Mouse (Mus musculus) heart, postnatal 0 days (tissue): Measurements from ENCODE around the gene Spata20. TPM values are rescaled to one million over a fixed set of nuclear protein-coding genes. Genes with fewer than 3 reads are reported as not detected.

Experiments
- ATAC-seq: fragments of 200-750 bp; cut with Nextera tagmentation; 2 replicates; pipeline ENCODE4 v1.8.0; 2017; ENCODE audit warnings: low read depth, moderate number of reproducible peaks, moderate library complexity; ENCODE audit not compliant: insufficient read depth
- DNase-seq: peaks from one replicate; pipeline ENCODE4 v3.0.0-alpha.2; 2016; ENCODE audit warnings: low spot score
- H3K27ac ChIP-seq: fragments of 300-500 bp; sonication (generic); 2 replicates; pipeline ENCODE4 v1.5.1; 2014; ENCODE audit warnings: low read depth, mild to moderate bottlenecking
- H3K27me3 ChIP-seq: fragments of 300-500 bp; sonication (generic); 2 replicates; pipeline ENCODE4 v1.6.1; 2014; ENCODE audit warnings: low read length, mixed read lengths; ENCODE audit not compliant: control insufficient read depth, insufficient read depth
- H3K36me3 ChIP-seq: fragments of 300-500 bp; sonication (generic); replicated peaks from 2 replicates; pipeline ENCODE4 v1.6.1; 2014; ENCODE audit warnings: low read length, mixed read lengths; ENCODE audit not compliant: control insufficient read depth, insufficient read depth
- H3K4me1 ChIP-seq: fragments of 300-500 bp; sonication (generic); 2 replicates; pipeline ENCODE4 v1.6.1; 2014; ENCODE audit warnings: antibody characterized with exemption; ENCODE audit not compliant: control insufficient read depth, insufficient read depth
- H3K4me2 ChIP-seq: fragments of 300-500 bp; sonication (generic); 2 replicates; pipeline ENCODE4 v1.6.1; 2014; ENCODE audit warnings: low read depth, mild to moderate bottlenecking, low read length, moderate library complexity
- H3K4me3 ChIP-seq: fragments of 300-500 bp; sonication (generic); 2 replicates; pipeline ENCODE4 v1.5.1; 2014; ENCODE audit warnings: low read depth, low read length
- H3K9ac ChIP-seq: fragments of 300-500 bp; sonication (generic); replicated peaks from 2 replicates; pipeline ENCODE4 v1.6.1; 2014; ENCODE audit warnings: low read depth, low read length, mixed read lengths
- H3K9me3 ChIP-seq: fragments of 300-500 bp; sonication (generic); replicated peaks from 2 replicates; pipeline ENCODE4 v1.6.1; 2016; ENCODE audit warnings: low read length; ENCODE audit not compliant: control insufficient read depth
- CTCF ChIP-seq: IDR thresholded peaks from 2 replicates; pipeline ENCODE4 v1.5.1; 2016; ENCODE audit warnings: antibody characterized with exemption, control low read depth, low read depth
- EP300 ChIP-seq: IDR thresholded peaks from 2 replicates; pipeline ENCODE4 v1.6.1; 2016; ENCODE audit warnings: antibody characterized with exemption, low read depth
- WGBS: fragments of 180-500 bp; shearing (Covaris S2); extraction: QIAGEN DNeasy Blood & Tissue Kit; methylation state at CpG from one replicate; pipeline ENCODE4 v1.1.7; 2014; 5-methylcytosine and 5-hydroxymethylcytosine counted together
- polyA plus RNA-seq: library from polyadenylated mRNA; unstranded; fragments of >200 nt; fragmentation: Nextera tagmentation; extraction: Ambion mirVana; gene quantifications from 2 replicates; pipeline ENCODE4 v1.2.1, GENCODE M21; 2015
- total RNA-seq: library from RNA; depleted of rRNA; stranded (reverse); fragments of >200 nt; gene quantifications from 2 replicates; pipeline ENCODE4 v1.2.3, GENCODE M21; 2014; ENCODE audit warnings: low replicate concordance

The Spata20 gene
- total and polyA plus RNA-seq, 2 experiments from 2014 or later: 0.56 TPM; not detected in 1

DNA sequence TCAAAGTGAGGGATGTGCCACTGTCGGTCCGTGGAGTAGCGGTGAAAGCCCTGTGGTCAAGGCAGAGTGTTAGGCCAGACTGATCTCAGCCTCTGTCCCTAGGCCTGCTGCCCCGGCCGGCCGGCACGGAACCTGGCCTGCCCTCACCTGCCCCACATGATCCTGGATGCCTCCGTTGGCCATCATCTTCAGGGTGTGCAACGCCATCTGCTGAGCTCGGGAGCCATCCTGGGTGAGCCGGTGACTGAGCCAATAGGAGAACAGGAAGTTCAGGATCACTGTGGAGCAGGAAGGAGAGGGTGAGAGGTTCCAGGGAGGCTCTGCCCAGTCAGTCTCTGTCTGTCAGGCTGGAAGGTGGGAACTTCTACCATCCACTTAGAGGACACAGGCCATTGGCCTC, 2.5 kb downstream of the Spata20 start:
- Histone ChIP-seq H3K9ac (no peak overlapping the region), H3K27ac (no peak overlapping the region), H3K27me3 (peaks cover 8% of the 10 kb centered on the region; the same call in 1 of the 2 replicates), H3K9me3 (no peaks in the 10 kb centered on the region), H3K4me3 (no peak overlapping the region), H3K4me2 (no peak overlapping the region), H3K4me1 (no peaks in the 10 kb centered on the region), H3K36me3 (no peaks in the 10 kb centered on the region)
- no peak for ATAC-seq
- TF ChIP-seq CTCF (0 out of 2 replicates have a peak, but pooled peaks have one; percentile 19), EP300 (no peak)
- 71% methylated on average over 11 of the region's 11 CpGs for WGBS
- DNase-seq: no peak

DNA sequence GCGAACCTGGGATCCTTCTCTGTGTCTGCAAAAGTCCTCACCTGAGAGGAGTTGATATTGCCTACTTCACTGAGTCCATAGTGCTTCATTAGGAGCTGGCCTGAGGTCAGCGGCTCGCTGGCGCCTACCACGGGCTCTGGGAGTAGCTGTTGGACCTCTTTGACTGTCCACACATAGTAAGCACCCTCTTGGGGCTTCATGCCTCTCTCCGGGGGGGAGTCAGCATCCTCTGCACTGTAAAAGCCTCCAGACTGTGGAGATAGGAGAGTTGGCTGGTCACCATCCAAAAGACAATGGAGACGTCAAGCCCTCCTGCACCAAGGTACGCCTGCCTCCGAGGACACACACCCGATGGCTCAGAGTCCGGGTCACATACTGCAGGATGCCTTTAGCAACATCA, 3.2 kb downstream of the Spata20 start:
- WGBS: 77% methylated on average over 11 of the region's 11 CpGs
- no peak for ATAC-seq
- TF ChIP-seq CTCF (no peak), EP300 (no peak)

DNA sequence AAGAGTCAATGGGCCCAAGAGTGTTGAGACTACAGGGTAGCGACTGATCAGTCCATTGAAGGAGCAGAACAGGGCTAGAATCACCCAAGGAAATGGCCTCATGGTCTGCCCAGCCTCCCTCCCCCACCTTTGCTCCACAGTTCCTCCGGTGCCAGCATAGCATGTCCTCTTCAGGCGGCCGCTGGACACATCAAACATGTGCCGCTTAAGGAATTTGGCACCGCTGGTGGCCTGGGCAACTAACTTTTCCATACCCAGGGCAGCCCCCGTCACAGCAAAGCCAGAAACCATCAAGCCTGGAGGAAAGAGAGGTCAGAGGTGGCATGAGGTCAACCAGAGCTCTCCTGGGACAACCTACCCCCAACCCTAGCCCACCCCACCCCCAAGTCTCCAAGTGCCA, 4.0 kb downstream of the Spata20 start:
- Histone ChIP-seq H3K9ac (no peak overlapping the region), H3K4me1 (no peaks in the 10 kb centered on the region), H3K36me3 (no peaks in the 10 kb centered on the region), H3K4me2 (no peak overlapping the region), H3K4me3 (no peak overlapping the region), H3K27me3 (peaks cover 9% of the 10 kb centered on the region; the same call in 1 of the 2 replicates), H3K9me3 (no peaks in the 10 kb centered on the region), H3K27ac (no peak overlapping the region)
- WGBS: 81% methylated on average over 7 of the region's 7 CpGs
- ATAC-seq: peak; percentile 27; the same call in 1 of the 2 replicates
- DNase-seq: no peak
- TF ChIP-seq EP300 (no peak), CTCF (no peak)

More for the DNA sequence above, 3.2 kb downstream of the Spata20 start:
- H3K27me3 ChIP-seq: peaks cover 8% of the 10 kb centered on the region; the same call in 1 of the 2 replicates
- H3K36me3 ChIP-seq: no peaks in the 10 kb centered on the region
- no peaks in the 10 kb centered on the region for H3K9me3 ChIP-seq
- no peaks in the 10 kb centered on the region for H3K4me1 ChIP-seq
- H3K4me2 ChIP-seq: no peak overlapping the region
- no peak for DNase-seq
- no peak overlapping the region for H3K9ac ChIP-seq
- H3K4me3 ChIP-seq: no peak overlapping the region
- no peak overlapping the region for H3K27ac ChIP-seq

DNA sequence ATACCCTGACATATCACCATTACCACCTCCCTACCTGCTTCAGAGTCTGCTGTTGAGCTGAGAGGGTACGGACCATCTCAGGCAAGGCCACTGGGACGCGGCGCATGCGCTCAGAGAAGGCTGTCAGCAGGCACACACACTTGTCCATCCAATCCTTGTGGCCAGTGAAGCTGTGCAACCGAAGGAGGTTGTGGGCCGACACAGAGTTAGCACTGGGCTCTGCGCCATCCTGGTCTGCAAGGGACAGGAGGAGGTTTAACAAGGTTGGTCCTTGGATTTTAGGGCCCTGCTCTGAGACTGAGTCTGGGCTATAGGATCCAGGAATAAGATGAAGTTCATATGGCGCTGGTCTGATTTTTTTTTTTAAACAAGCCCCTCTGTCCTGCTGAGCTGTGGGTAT, 5.6 kb downstream of the Spata20 start:
- Histone ChIP-seq H3K27me3 (peaks cover 18% of the 10 kb centered on the region), H3K9me3 (no peaks in the 10 kb centered on the region), H3K9ac (no peak overlapping the region), H3K4me1 (no peaks in the 10 kb centered on the region), H3K4me3 (no peak overlapping the region), H3K27ac (no peak overlapping the region), H3K4me2 (no peak overlapping the region), H3K36me3 (no peaks in the 10 kb centered on the region)
- 85% methylated on average over 9 of the region's 9 CpGs for WGBS
- DNase-seq (no peak), ATAC-seq (no peak)
- no peak for TF ChIP-seq CTCF
- TF ChIP-seq EP300: no peak

DNA sequence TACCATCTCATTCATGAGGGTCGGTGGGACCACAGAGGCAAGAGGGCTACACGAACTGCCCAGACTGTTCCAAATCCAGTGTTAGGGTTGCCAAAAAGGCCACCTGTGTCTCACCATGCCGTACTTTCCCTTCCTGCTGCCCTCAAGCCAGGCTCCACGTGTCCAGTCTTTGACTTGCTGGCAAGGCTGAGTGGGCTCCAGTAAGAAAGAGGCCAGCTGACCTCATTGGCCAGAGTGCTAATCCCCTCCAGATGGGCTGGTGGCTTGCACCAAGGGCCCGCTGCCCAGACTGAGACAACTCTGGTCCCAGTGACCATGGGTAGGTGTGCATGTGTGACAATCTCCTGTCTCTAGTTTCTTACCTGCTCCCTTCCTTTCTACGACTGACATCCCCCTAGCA, 8.3 kb downstream of the Spata20 start:
- peaks cover 31% of the 10 kb centered on the region for H3K27me3 ChIP-seq
- DNase-seq: no peak

DNA sequence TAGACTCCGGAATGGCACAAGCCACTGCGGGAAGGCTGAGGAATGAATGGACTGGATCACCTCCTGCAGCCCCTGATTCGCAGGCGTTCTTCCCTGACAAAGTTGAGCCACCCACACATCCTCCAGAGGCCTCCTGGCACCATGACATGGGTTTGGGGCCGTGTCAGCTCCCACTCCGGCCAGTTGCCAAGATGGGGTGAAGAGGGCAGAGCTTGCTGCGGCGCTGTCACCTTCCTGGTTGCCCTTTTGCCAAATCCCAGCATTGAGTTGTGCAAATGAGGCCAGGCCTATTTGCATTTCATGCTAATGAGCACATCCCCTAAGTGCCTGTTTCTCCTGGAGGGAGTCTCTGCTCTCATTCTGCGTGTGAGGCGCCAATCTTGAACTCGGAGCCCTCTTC, 10.3 kb downstream of the Spata20 start:
- Histone ChIP-seq H3K27ac (no peak overlapping the region), H3K9me3 (no peaks in the 10 kb centered on the region), H3K4me3 (no peak overlapping the region), H3K36me3 (no peaks in the 10 kb centered on the region), H3K4me1 (peaks cover 4% of the 10 kb centered on the region), H3K27me3 (peaks cover 42% of the 10 kb centered on the region), H3K4me2 (no peak overlapping the region), H3K9ac (no peak overlapping the region)
- no peak for ATAC-seq
- TF ChIP-seq EP300 (no peak), CTCF (no peak)
- 19% methylated on average over 11 of the region's 11 CpGs for WGBS
- no peak for DNase-seq

More for the DNA sequence above, 8.3 kb downstream of the Spata20 start:
- Histone ChIP-seq H3K27ac (no peak overlapping the region), H3K9me3 (no peaks in the 10 kb centered on the region), H3K9ac (no peak overlapping the region), H3K4me3 (no peak overlapping the region), H3K4me2 (no peak overlapping the region), H3K4me1 (peaks cover 4% of the 10 kb centered on the region), H3K36me3 (no peaks in the 10 kb centered on the region)
- TF ChIP-seq CTCF (no peak), EP300 (no peak)
- ATAC-seq: no peak
- WGBS: 75% methylated on average over 6 of the region's 6 CpGs
